Mouse (Mus musculus) gastrocnemius, postnatal 10 days (tissue): Measurements from ENCODE around the gene Stx6. TPM values are rescaled to one million over a fixed set of nuclear protein-coding genes. Genes with fewer than 3 reads are reported as not detected.

ENCODE experiments used
- DNase-seq: peaks from one replicate; pipeline ENCODE4 v3.0.0; 2021; ENCODE audit warnings: mixed read lengths
- total RNA-seq, 2 experiments: library from RNA; stranded (reverse); gene quantifications; 2 replicates each; pipeline ENCODE4 v1.2.3; 2021

The Stx6 gene
- total RNA-seq, 2 experiments from 2014 or later, result 26.8 to 27.4 TPM

- no peak for DNase-seq
Observed at GRCm38 (mm10) chr1:155233378-155233777, 74.9 kb downstream of the Stx6 start.

GRCm38 (mm10) chr1:155233931-155234607 is 75.6 kb downstream of the Stx6 start:
- DNase-seq, result peak; percentile 78

- no peak for DNase-seq
Observed at GRCm38 (mm10) chr1:155235641-155236040, 77.1 kb downstream of the Stx6 start.

- no peak for DNase-seq
Observed at GRCm38 (mm10) chr1:155236306-155237024, 78.0 kb downstream of the Stx6 start.

GRCm38 (mm10) chr1:155237390-155237789 is 78.9 kb downstream of the Stx6 start:
- DNase-seq, result no peak

GRCm38 (mm10) chr1:155238126-155238525 is 79.6 kb downstream of the Stx6 start:
- DNase-seq, result no peak

- no peak for DNase-seq
Observed at GRCm38 (mm10) chr1:155239169-155239568, 80.7 kb downstream of the Stx6 start.

- peak; percentile 54 for DNase-seq
Observed at GRCm38 (mm10) chr1:155239962-155240717, 81.6 kb downstream of the Stx6 start.

- DNase-seq, result no peak
Observed at GRCm38 (mm10) chr1:155241701-155242487, 83.4 kb downstream of the Stx6 start.

GRCm38 (mm10) chr1:155242488-155242745 is 83.9 kb downstream of the Stx6 start:
- DNase-seq, result no peak

GRCm38 (mm10) chr1:155243797-155244770 is 85.6 kb downstream of the Stx6 start, which contains the start of gene BC034090:
Gene BC034090 (minus strand): TSS chr1:155244444.
- DNase-seq, result peak; percentile 71

- DNase-seq, result peak; percentile 39
Observed at GRCm38 (mm10) chr1:155244771-155245211, 86.3 kb downstream of the Stx6 start.

- DNase-seq, result peak; percentile 3
Observed at GRCm38 (mm10) chr1:155245516-155245915, 87.0 kb downstream of the Stx6 start.

- no peak for DNase-seq
Observed at GRCm38 (mm10) chr1:155247441-155247840, 88.9 kb downstream of the Stx6 start.

- DNase-seq, result no peak
Observed at GRCm38 (mm10) chr1:155248041-155248440, 89.5 kb downstream of the Stx6 start.

- DNase-seq, result no peak
Observed at GRCm38 (mm10) chr1:155249896-155250295, 91.4 kb downstream of the Stx6 start.

- DNase-seq, result no peak
Observed at GRCm38 (mm10) chr1:155250531-155251135, 92.1 kb downstream of the Stx6 start.

GRCm38 (mm10) chr1:155251596-155251995 is 93.1 kb downstream of the Stx6 start:
- no peak for DNase-seq

- no peak for DNase-seq
Observed at GRCm38 (mm10) chr1:155252631-155253121, 94.2 kb downstream of the Stx6 start.

- no peak for DNase-seq
Observed at GRCm38 (mm10) chr1:155253126-155253525, 94.6 kb downstream of the Stx6 start.
